Comparison of ENCODE assay signal across 24 mouse cellular contexts in genomic region chr7:140987182-140988138, GRCm38 (mm10). TPM values are rescaled to one million over a fixed set of nuclear protein-coding genes. Genes with fewer than 3 reads are reported as not detected.
DNase-seq lines count a peak whose midpoint lies in the region; ATAC-seq lines count a peak whose summit lies in the region.
"Had no signal": no experiment of that assay in that cellular context is flagged by ENCODE, and none has a peak within 500 bp of the region (broad histone marks: within the 10 kb centered on the region; RNA-seq: fewer than 3 reads in every experiment).

No protein-coding gene starts in this region.

- H3K9me3 ChIP-seq in embryonic facial prominence, embryonic 13.5 days: no peaks in the 10 kb centered on the region
- no peaks in the 10 kb centered on the region for H3K9me3 ChIP-seq in embryonic facial prominence, embryonic 10.5 days
- H3K9me3 ChIP-seq: embryonic facial prominence, embryonic 12.5 days; forebrain, embryonic 12.5 days; neural tube, embryonic 12.5 days had no signal

- H3K36me3 ChIP-seq in embryonic facial prominence, embryonic 13.5 days: no peaks in the 10 kb centered on the region
- H3K36me3 ChIP-seq in embryonic facial prominence, embryonic 10.5 days (replicated peaks): no peaks in the 10 kb centered on the region
- H3K36me3 ChIP-seq: embryonic facial prominence, embryonic 12.5 days; forebrain, embryonic 12.5 days; midbrain, embryonic 10.5 days; neural tube, embryonic 12.5 days had no signal

- WGBS in embryonic facial prominence, embryonic 13.5 days: 72% methylated on average over 17 of the region's 17 CpGs
- WGBS in embryonic facial prominence, embryonic 10.5 days: 87% methylated on average over 17 of the region's 17 CpGs

- peaks cover 10% of the 10 kb centered on the region for H3K4me1 ChIP-seq in embryonic facial prominence, embryonic 13.5 days
- peaks cover 16% of the 10 kb centered on the region for H3K4me1 ChIP-seq in embryonic facial prominence, embryonic 10.5 days
- H3K4me1 ChIP-seq: forebrain, embryonic 12.5 days; neural tube, embryonic 12.5 days had no signal

- H3K9ac ChIP-seq in embryonic facial prominence, embryonic 13.5 days: no peak overlapping the region
- H3K9ac ChIP-seq: embryonic facial prominence, embryonic 12.5 days; forebrain, embryonic 12.5 days; neural tube, embryonic 12.5 days had no signal

- no peak for ATAC-seq in embryonic facial prominence, embryonic 13.5 days (ENCODE audit: insufficient number of reproducible peaks, insufficient read depth, low FRiP score, low TSS enrichment, low read depth)
- ATAC-seq: activated CD4-positive, CD25-positive, alpha-beta regulatory T cell, adult 4 months; hindbrain, embryonic 16.5 days had no signal

- H3K27me3 ChIP-seq in embryonic facial prominence, embryonic 13.5 days: no peaks in the 10 kb centered on the region
- no peaks in the 10 kb centered on the region for H3K27me3 ChIP-seq in embryonic facial prominence, embryonic 10.5 days (replicated peaks; ENCODE audit: low read depth, poor library complexity, severe bottlenecking)
- H3K27me3 ChIP-seq: embryonic facial prominence, embryonic 12.5 days; forebrain, embryonic 12.5 days; neural tube, embryonic 12.5 days had no signal

- H3K4me3 ChIP-seq in embryonic facial prominence, embryonic 13.5 days: no peak overlapping the region
- H3K4me3 ChIP-seq in embryonic facial prominence, embryonic 10.5 days: no peak overlapping the region
- H3K4me3 ChIP-seq: embryonic facial prominence, embryonic 12.5 days; forebrain, embryonic 12.5 days; left cerebral cortex, adult 2 months; midbrain, embryonic 10.5 days; neural tube, embryonic 12.5 days had no signal

- H3K4me2 ChIP-seq in embryonic facial prominence, embryonic 13.5 days: no peak overlapping the region
- H3K4me2 ChIP-seq: embryonic facial prominence, embryonic 12.5 days; forebrain, embryonic 12.5 days; neural tube, embryonic 12.5 days had no signal

- H3K27ac ChIP-seq in embryonic facial prominence, embryonic 13.5 days: peak overlapping the region; percentile 22; the same call in 1 of the 2 replicates
- no peak overlapping the region for H3K27ac ChIP-seq in embryonic facial prominence, embryonic 10.5 days (replicated peaks)
- H3K27ac ChIP-seq: embryonic facial prominence, embryonic 12.5 days; forebrain, embryonic 12.5 days; kidney, postnatal 0 days; left cerebral cortex, adult 2 months; midbrain, embryonic 10.5 days; neural tube, embryonic 12.5 days had no signal

- intact Hi-C loops in left cerebral cortex, postnatal 4 days (cut with DNase I): no loop called here

- no peak for DNase-seq in embryonic facial prominence, embryonic 10.5 days (ENCODE audit: low spot score)
- DNase-seq in left cerebral cortex, adult 18-20 months (ENCODE audit: low spot score in 2 of 2): peak; percentile 28 to 47
- no peak for DNase-seq in left cerebral cortex, postnatal 4 days
- DNase-seq in A20 (ENCODE audit: low read depth, low spot score): peak; percentile 86
- peak; percentile 78 for DNase-seq in fat pad, adult 2 months (ENCODE audit: extremely low read depth, low read depth, low spot score)
- DNase-seq in spleen, postnatal 36 days (ENCODE audit: low spot score in 2 of 2): no peak
- no peak for DNase-seq in ovary, postnatal 10 days (ENCODE audit: low spot score)
- DNase-seq: adrenal gland, postnatal 14 days; cerebellum, adult 2 months; heart, postnatal 4 days; kidney, adult 11 months; lung, adult 2 months; lung, postnatal 4 days had no signal

RNA-seq across cellular contexts. Expression of gene Ifitm1, which starts 20.4 kb away (rescaled TPM):
- 91.5 and 101 TPM in 2 replicates for polyA plus RNA-seq in embryonic facial prominence, embryonic 13.5 days (2015; fragmentation: Nextera tagmentation; extraction: Ambion mirVana)
- 8.7 and 13.4 TPM in 2 replicates for polyA plus RNA-seq in embryonic facial prominence, embryonic 10.5 days (2016; fragmentation: Nextera tagmentation; extraction: Ambion mirVana)
- total RNA-seq in left cerebral cortex, adult 18-20 months (2021): 1 to 10 TPM; 2.0 to 3.4 TPM
- total RNA-seq in left cerebral cortex, postnatal 4 days (2021): 1 to 10 TPM; 2.8 to 5.4 TPM

RNA-seq across cellular contexts. Expression of gene Ifitm3, which starts 23.1 kb away (rescaled TPM):
- polyA plus RNA-seq in embryonic facial prominence, embryonic 13.5 days (2015; fragmentation: Nextera tagmentation; extraction: Ambion mirVana): 98.1 and 109 TPM in 2 replicates
- polyA plus RNA-seq in embryonic facial prominence, embryonic 10.5 days (2016; fragmentation: Nextera tagmentation; extraction: Ambion mirVana): 42.6 and 44.7 TPM in 2 replicates
- total RNA-seq in left cerebral cortex, adult 18-20 months (2021): 10 to 100 TPM; 12.9 to 13.6 TPM
- 10 to 100 TPM in 1 of 2 experiments, 1 to 10 TPM in 1; 8.9 to 12.8 TPM for total RNA-seq in left cerebral cortex, postnatal 4 days (2021)

RNA-seq across cellular contexts. Expression of gene Ifitm6, which starts 30.3 kb away (rescaled TPM):
- 0.45 TPM in 1 of 2 replicates, not detected in the other for polyA plus RNA-seq in embryonic facial prominence, embryonic 13.5 days (2015; fragmentation: Nextera tagmentation; extraction: Ambion mirVana)
- polyA plus RNA-seq in embryonic facial prominence, embryonic 10.5 days (2016; fragmentation: Nextera tagmentation; extraction: Ambion mirVana): not detected in 2 replicates
- under 1 TPM in 1 of 2 experiments, not detected in 1; 0.61 TPM for total RNA-seq in left cerebral cortex, adult 18-20 months (2021)
- total RNA-seq in left cerebral cortex, postnatal 4 days (2021): not detected
- polyA plus RNA-seq: forebrain, embryonic 12.5 days; midbrain, embryonic 10.5 days had no signal

RNA-seq across cellular contexts. Expression of gene Ifitm2, which starts 31.7 kb away (rescaled TPM):
- polyA plus RNA-seq in embryonic facial prominence, embryonic 13.5 days (2015; fragmentation: Nextera tagmentation; extraction: Ambion mirVana): 1,314 and 1,591 TPM in 2 replicates
- polyA plus RNA-seq in embryonic facial prominence, embryonic 10.5 days (2016; fragmentation: Nextera tagmentation; extraction: Ambion mirVana): 602 and 668 TPM in 2 replicates
- 10 to 100 TPM; 13.3 to 16.1 TPM for total RNA-seq in left cerebral cortex, adult 18-20 months (2021)
- 10 to 100 TPM; 36.6 to 45.9 TPM for total RNA-seq in left cerebral cortex, postnatal 4 days (2021)

RNA-seq across cellular contexts. Expression of gene Gm45717, which starts 31.7 kb away (rescaled TPM):
- 1.1 TPM in 1 of 2 replicates, not detected in the other for polyA plus RNA-seq in embryonic facial prominence, embryonic 13.5 days (2015; fragmentation: Nextera tagmentation; extraction: Ambion mirVana)
- polyA plus RNA-seq in embryonic facial prominence, embryonic 10.5 days (2016; fragmentation: Nextera tagmentation; extraction: Ambion mirVana): 0.52 TPM in 1 of 2 replicates, not detected in the other
- total RNA-seq in left cerebral cortex, adult 18-20 months (2021): not detected
- not detected for total RNA-seq in left cerebral cortex, postnatal 4 days (2021)
- total RNA-seq: adrenal gland, postnatal 14 days; heart, postnatal 4 days; left cerebral cortex, adult 2 months had no signal
- polyA plus RNA-seq: activated CD4-positive, CD25-positive, alpha-beta regulatory T cell, adult 4 months; cerebellum, adult 2 months; embryonic facial prominence, embryonic 12.5 days; forebrain, embryonic 12.5 days; heart, embryonic 14.5 days; hindbrain, embryonic 16.5 days; limb, embryonic 14.5 days; lung, adult 2 months; neural tube, embryonic 12.5 days had no signal

Comparison
In these comparisons a context has a peak if more than half of its experiments do, and no peak if none do; other contexts are left out.
1. DNase-seq: peak in left cerebral cortex, adult 18-20 months (2 of 2), A20 (single experiment) and fat pad, adult 2 months (single experiment); none in embryonic facial prominence, embryonic 10.5 days (single experiment), left cerebral cortex, postnatal 4 days (single experiment), spleen, postnatal 36 days (0 of 2) and ovary, postnatal 10 days (single experiment).